Mouse (Mus musculus): ENCODE measurements at regions not wholly inside any gene's neighbourhood (a gene's known extent, or its start where the extent isn't known, plus 50 kb on each side); places are given as distances from the start of the nearest gene placed in this dataset.
"Not testable (repeated sequence)": the region's sequence is repeated elsewhere in the genome, so short reads cannot be mapped to it uniquely, and the experiment has no call there.

DNA sequence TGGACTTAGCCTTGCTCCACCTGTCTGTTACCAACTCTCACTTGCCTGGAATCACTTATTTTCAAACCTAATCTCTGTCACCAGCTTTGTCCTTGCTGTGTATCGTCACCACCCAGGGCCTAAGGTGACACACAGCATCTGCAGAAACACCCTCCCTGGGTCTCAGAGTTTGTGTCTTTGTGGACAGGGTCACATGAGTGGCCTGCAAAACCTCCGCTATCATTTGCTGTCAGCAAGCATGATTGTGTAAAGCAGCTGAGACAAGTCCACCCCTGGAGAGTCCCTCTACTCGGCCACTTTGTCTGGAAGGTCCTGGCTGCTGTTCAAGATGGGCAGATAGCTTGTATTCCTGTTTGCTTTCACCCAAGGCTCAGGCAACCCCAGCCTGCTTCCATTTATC, 205.7 kb upstream of the Lrfn2 start:
- TF ChIP-seq SIN3A (IDR thresholded peaks at IDR 0.05; ENCODE audit: low read length) (no peak), RCOR1 (IDR thresholded peaks at IDR 0.05; ENCODE audit: low read depth, low read length) (no peak), POLR2AphosphoS2 (IDR thresholded peaks at IDR 0.05; ENCODE audit: low read length) (no peak), TCF12 (IDR thresholded peaks at IDR 0.05; ENCODE audit: low read depth, low read length) (no peak), CHD2 (IDR thresholded peaks at IDR 0.05; ENCODE audit: low read length) (no peak), HCFC1 (IDR thresholded peaks at IDR 0.05; ENCODE audit: low read depth, low read length) (no peak), MAZ (IDR thresholded peaks at IDR 0.05; ENCODE audit: low read depth, low read length) (no peak), POLR2AphosphoS5 (IDR thresholded peaks at IDR 0.05; ENCODE audit: borderline replicate concordance, low read depth, low read length) (no peak), MAX (IDR thresholded peaks at IDR 0.05; ENCODE audit: low read length) (no peak), NELFE (IDR thresholded peaks at IDR 0.05; ENCODE audit: low read depth, low read length) (no peak), TAL1 (IDR thresholded peaks at IDR 0.05; ENCODE audit: low read length) (no peak), GATA1 (IDR thresholded peaks at IDR 0.05; ENCODE audit: low read depth, low read length) (no peak), USF1 (IDR thresholded peaks at IDR 0.05; ENCODE audit: low read depth, low read length) (no peak)
- Histone ChIP-seq H3K27me3 (ENCODE audit: control insufficient read depth in 1 of 2, insufficient read depth in 2 of 2, low read length in 2 of 2) (no peaks in the 10 kb centered on the region), H3K79me2 (ENCODE audit: control insufficient read depth, insufficient read depth, low read length, poor library complexity) (no peaks in the 10 kb centered on the region), H3K4me3 (ENCODE audit: control insufficient read depth in 1 of 2, insufficient read depth in 1 of 2, low read depth in 2 of 2, low read length in 2 of 2) (no peak overlapping the region), H3K27ac (ENCODE audit: control insufficient read depth, low read depth, low read length) (no peak overlapping the region), H3K36me3 (ENCODE audit: control insufficient read depth in 1 of 2, insufficient read depth in 2 of 2, low read length in 2 of 2) (no peaks in the 10 kb centered on the region), H3K9ac (ENCODE audit: control insufficient read depth, low read depth, low read length, poor library complexity, severe bottlenecking) (no peak overlapping the region), H3K9me3 (replicated peaks; ENCODE audit: insufficient read depth, low read length) (no peaks in the 10 kb centered on the region), H3K4me1 (ENCODE audit: control insufficient read depth in 1 of 2, insufficient read depth in 2 of 2, low read length in 2 of 2) (no peaks in the 10 kb centered on the region)
- DNase-seq (ENCODE audit: low read depth, low spot score) = no peak

DNA sequence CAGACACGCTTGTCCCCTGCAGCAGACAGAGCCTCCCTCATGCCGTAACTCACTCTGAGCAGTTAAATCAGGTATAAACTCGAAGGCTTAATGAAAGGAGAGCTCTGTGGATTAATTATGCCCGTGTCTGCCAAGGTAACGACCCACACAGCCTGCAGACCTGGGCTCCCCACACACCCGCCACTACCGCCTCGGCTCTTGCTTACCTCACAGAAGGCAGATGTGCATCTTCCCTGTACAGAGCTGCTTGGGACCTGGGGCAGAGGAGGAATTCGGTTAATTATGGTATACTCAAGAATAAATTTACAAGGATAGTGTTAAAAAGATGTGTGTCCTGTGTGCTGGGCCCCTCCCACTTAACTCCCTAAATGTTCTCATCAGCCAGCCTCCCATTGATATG, 198.4 kb upstream of the Lrfn2 start:
- TF ChIP-seq RCOR1 (IDR thresholded peaks at IDR 0.05; ENCODE audit: low read depth, low read length) (no peak), JUND (IDR thresholded peaks at IDR 0.05; ENCODE audit: low read depth, low read length) (no peak)
- H3K27ac ChIP-seq (ENCODE audit: control insufficient read depth, low read depth, low read length) = no peak overlapping the region
- no peaks in the 10 kb centered on the region for H3K4me1 ChIP-seq (ENCODE audit: control insufficient read depth in 1 of 2, insufficient read depth in 2 of 2, low read length in 2 of 2)
- H3K36me3 ChIP-seq (ENCODE audit: control insufficient read depth in 1 of 2, insufficient read depth in 2 of 2, low read length in 2 of 2) = no peaks in the 10 kb centered on the region
- no peak overlapping the region for H3K4me3 ChIP-seq (ENCODE audit: control insufficient read depth in 1 of 2, insufficient read depth in 1 of 2, low read depth in 2 of 2, low read length in 2 of 2)
- no peak overlapping the region for H3K9ac ChIP-seq (ENCODE audit: control insufficient read depth, low read depth, low read length, poor library complexity, severe bottlenecking)
- no peaks in the 10 kb centered on the region for H3K27me3 ChIP-seq (ENCODE audit: control insufficient read depth in 1 of 2, insufficient read depth in 2 of 2, low read length in 2 of 2)
- H3K79me2 ChIP-seq (ENCODE audit: control insufficient read depth, insufficient read depth, low read length, poor library complexity) = no peaks in the 10 kb centered on the region
- no peak for DNase-seq (ENCODE audit: low read depth, low spot score)
- no peaks in the 10 kb centered on the region for H3K9me3 ChIP-seq (replicated peaks; ENCODE audit: insufficient read depth, low read length)

DNA sequence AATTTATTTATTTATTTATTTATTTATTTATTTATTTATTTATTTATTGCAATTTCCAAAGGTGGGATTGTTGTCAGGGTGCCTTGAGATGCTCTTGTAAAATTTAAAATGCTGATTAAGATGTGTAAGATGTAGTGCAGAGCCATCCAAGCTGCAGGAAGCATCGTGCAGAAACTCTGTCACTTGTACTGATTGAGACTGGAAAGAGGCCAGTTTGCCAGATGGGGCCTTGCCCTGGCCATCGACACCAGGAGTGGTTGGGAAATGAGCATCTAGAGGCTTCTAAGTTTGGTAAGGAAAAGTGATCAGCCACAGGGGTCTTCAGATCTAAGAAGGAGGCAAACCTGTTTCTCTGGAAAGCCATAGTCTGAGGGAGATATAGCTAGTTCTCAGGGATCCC, 195.0 kb upstream of the Lrfn2 start:
- not testable (repeated sequence) for H3K27ac ChIP-seq (ENCODE audit: control insufficient read depth, low read depth, low read length); H3K27me3 ChIP-seq (ENCODE audit: control insufficient read depth in 1 of 2, insufficient read depth in 2 of 2, low read length in 2 of 2); H3K9me3 ChIP-seq (replicated peaks; ENCODE audit: insufficient read depth, low read length); DNase-seq (ENCODE audit: low read depth, low spot score); H3K79me2 ChIP-seq (ENCODE audit: control insufficient read depth, insufficient read depth, low read length, poor library complexity); H3K4me3 ChIP-seq (ENCODE audit: control insufficient read depth in 1 of 2, insufficient read depth in 1 of 2, low read depth in 2 of 2, low read length in 2 of 2); H3K4me1 ChIP-seq (ENCODE audit: control insufficient read depth in 1 of 2, insufficient read depth in 2 of 2, low read length in 2 of 2); H3K9ac ChIP-seq (ENCODE audit: control insufficient read depth, low read depth, low read length, poor library complexity, severe bottlenecking); H3K36me3 ChIP-seq (ENCODE audit: control insufficient read depth in 1 of 2, insufficient read depth in 2 of 2, low read length in 2 of 2)

All from MEL (cell line).